Mouse (Mus musculus) heart, adult 2 months (tissue): ENCODE measurements around the gene Det1. TPM values are rescaled to one million over a fixed set of nuclear protein-coding genes. Genes with fewer than 3 reads are reported as not detected.

Experiments used
- DNase-seq, 2 experiments: peaks; one replicate each; pipeline ENCODE4 v3.0.0; 2021
- H3K27ac ChIP-seq: fragments of 200-600 bp; 2 replicates; pipeline ENCODE4 v1.8.1; 2022
- H3K27me3 ChIP-seq: fragments of 200-500 bp; 2 replicates; pipeline ENCODE4 v1.6.1; 2012; ENCODE audit warnings: mild to moderate bottlenecking, low read length, inconsistent platforms, mixed read lengths; ENCODE audit not compliant: control insufficient read depth, insufficient read depth
- H3K36me3 ChIP-seq: fragments of 200-500 bp; 2 replicates; pipeline ENCODE4 v1.6.1; 2012; ENCODE audit warnings: low read length, inconsistent platforms; ENCODE audit not compliant: control insufficient read depth, insufficient read depth
- H3K4me1 ChIP-seq: fragments of 200-500 bp; 2 replicates; pipeline ENCODE4 v1.6.1; 2011; ENCODE audit warnings: low read length; ENCODE audit not compliant: control insufficient read depth, insufficient read depth
- H3K4me3 ChIP-seq: fragments of 200-600 bp; 2 replicates; pipeline ENCODE4 v1.8.1; 2022
- H3K79me2 ChIP-seq: fragments of 200-500 bp; replicated peaks from 2 replicates; pipeline ENCODE4 v1.6.1; 2012; ENCODE audit warnings: mild to moderate bottlenecking, inconsistent platforms, low read length, moderate library complexity, mixed read lengths; ENCODE audit not compliant: control insufficient read depth, insufficient read depth
- H3K9ac ChIP-seq: fragments of 200-500 bp; 2 replicates; pipeline ENCODE4 v1.6.1; 2012; ENCODE audit warnings: low read depth, mild to moderate bottlenecking, control low read depth, inconsistent platforms, low read length, mixed read lengths
- CTCF ChIP-seq: fragments of 200-600 bp; IDR thresholded peaks from 2 replicates; pipeline ENCODE4 v1.8.1; 2022; ENCODE audit warnings: antibody characterized with exemption, mild to moderate bottlenecking, moderate library complexity
- EP300 ChIP-seq: fragments of 200-500 bp; IDR thresholded peaks from 2 replicates; pipeline ENCODE4 v1.6.1; 2011; ENCODE audit warnings: low read depth, low read length, control low read depth; ENCODE audit not compliant: insufficient read depth
- POLR2A ChIP-seq: fragments of 200-500 bp; IDR thresholded peaks from 2 replicates; pipeline ENCODE4 v1.6.1; 2011; ENCODE audit warnings: mild to moderate bottlenecking, low read depth, low read length, control low read depth; ENCODE audit not compliant: insufficient read depth
- WGBS: fragments of 180-500 bp; shearing (Covaris S2); methylation state at CpG from one replicate; pipeline ENCODE4 v1.1.7; 2018; 5-methylcytosine and 5-hydroxymethylcytosine counted together
- intact Hi-C: fragments of 180-260 bp; cut with DNase I; formaldehyde crosslinking; loops from one replicate; pipeline ENCODE4 v1.15.1; 2025
- polyA plus RNA-seq: library from polyadenylated mRNA; depleted of rRNA; stranded (reverse); fragments of >200 nt; gene quantifications from 2 replicates; pipeline ENCODE4 v1.2.3, GENCODE M21; 2012
- total RNA-seq, 2 experiments: library from RNA; stranded (reverse); gene quantifications; 2 replicates each; pipeline ENCODE4 v1.2.3; 2021

The Det1 gene
- total and polyA plus RNA-seq, 3 experiments = 13.2 to 14.6 (median 13.8) TPM

DNA sequence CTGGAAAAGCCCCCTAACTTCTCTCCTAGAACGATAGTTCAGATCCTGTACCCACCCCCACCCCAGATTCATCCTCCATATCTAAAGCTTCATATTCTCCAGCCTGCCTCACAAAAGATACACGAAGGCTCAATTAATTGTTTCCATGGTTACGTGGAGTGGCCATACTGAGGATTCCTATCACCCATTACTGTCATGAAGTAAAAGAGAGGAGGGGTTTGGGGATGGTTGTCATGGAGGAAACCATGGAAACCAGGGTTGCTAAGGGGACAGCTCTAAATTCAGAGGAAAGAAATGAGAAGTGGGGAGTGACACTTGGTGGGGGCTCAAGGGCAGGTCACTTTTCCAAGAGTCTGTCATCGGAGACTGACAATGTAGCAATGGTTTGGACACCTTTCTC lies 39.4 kb upstream of the Det1 start:
- Histone ChIP-seq H3K4me1 (no peaks in the 10 kb centered on the region), H3K36me3 (no peaks in the 10 kb centered on the region), H3K79me2 (no peaks in the 10 kb centered on the region), H3K4me3 (no peak overlapping the region), H3K9ac (no peak overlapping the region), H3K27me3 (peaks cover 17% of the 10 kb centered on the region), H3K27ac (no peak overlapping the region)
- WGBS = 76% methylated on average over 4 of the region's 4 CpGs
- intact Hi-C loops = no loop called here
- TF ChIP-seq EP300 (no peak), POLR2A (no peak), CTCF (no peak)
- no peak for DNase-seq

DNA sequence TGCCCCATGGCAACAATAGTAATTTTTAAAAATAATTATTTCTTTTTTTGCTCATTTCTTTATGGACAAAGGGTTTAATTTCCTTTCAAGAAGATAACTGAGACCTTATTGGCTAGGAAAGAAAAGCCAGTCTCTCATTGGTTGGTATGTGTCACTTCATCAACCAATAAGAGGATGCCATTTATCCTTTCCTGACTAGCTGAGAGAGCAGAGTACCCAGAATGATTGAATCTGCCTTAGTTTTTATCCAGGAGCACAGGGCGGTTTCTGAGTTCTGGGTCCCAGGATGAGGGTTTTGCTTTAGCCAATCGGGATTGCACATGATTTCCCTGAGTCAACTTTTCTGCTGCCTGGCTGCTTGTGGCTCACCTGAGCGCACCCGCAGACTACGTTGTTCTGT lies 38.3 kb upstream of the Det1 start:
- Histone ChIP-seq H3K4me3 (no peak overlapping the region), H3K4me1 (no peaks in the 10 kb centered on the region), H3K27ac (no peak overlapping the region), H3K36me3 (no peaks in the 10 kb centered on the region), H3K79me2 (no peaks in the 10 kb centered on the region), H3K27me3 (peaks cover 17% of the 10 kb centered on the region), H3K9ac (no peak overlapping the region)
- intact Hi-C loops = no loop called here
- TF ChIP-seq POLR2A (no peak), CTCF (no peak), EP300 (no peak)
- no peak for DNase-seq
- 78% methylated on average over 5 of the region's 5 CpGs for WGBS

DNA sequence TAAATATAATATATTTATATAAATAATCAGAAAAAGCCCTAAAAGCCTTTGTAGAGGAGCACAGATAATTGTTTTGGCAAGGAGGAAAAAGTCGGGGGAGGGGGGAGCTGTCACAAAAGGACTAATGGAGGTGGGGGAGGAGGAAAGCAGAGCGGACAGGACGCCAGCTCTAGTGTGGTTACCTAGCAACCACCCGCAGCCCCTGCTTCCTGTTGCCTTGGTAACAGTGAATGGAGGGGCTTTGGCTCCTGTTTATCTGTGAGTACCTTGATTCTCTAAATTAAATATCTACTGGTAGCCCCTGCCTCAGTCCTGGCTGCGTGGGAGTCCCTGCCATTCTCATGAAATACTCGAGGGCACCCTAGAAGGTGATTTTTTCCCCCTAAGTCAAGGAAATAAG lies 37.1 kb upstream of the Det1 start:
- H3K4me1 ChIP-seq = no peaks in the 10 kb centered on the region
- no peaks in the 10 kb centered on the region for H3K79me2 ChIP-seq
- H3K9ac ChIP-seq = no peak overlapping the region
- WGBS = 11% methylated on average over 6 of the region's 6 CpGs
- H3K27me3 ChIP-seq = peaks cover 17% of the 10 kb centered on the region
- no peak overlapping the region for H3K4me3 ChIP-seq
- intact Hi-C loops = no loop called here
- H3K36me3 ChIP-seq = no peaks in the 10 kb centered on the region
- DNase-seq = no peak
- no peak overlapping the region for H3K27ac ChIP-seq
- no peak for TF ChIP-seq POLR2A
- TF ChIP-seq CTCF = no peak
- no peak for TF ChIP-seq EP300

DNA sequence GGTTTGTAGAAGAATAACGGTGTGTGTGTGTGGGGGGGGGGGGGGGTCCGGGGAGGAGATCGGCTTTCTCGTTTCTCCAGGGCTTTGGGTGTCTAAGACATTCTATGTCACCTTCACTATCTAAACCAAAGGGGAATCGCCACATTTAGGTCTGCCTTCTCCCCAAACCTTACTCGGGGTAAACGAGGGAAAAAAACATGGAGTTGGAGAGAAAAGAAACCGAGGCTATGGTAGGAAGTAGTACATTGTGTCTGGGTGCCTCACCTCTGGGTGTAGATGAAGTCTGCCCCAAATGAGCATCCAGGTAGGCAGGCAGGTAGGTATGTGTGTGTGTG lies 36.6 kb upstream of the Det1 start:
- no peak overlapping the region for H3K4me3 ChIP-seq
- peaks cover 17% of the 10 kb centered on the region for H3K27me3 ChIP-seq
- WGBS = 23% methylated on average over 8 of the region's 8 CpGs
- DNase-seq = no peak
- intact Hi-C loops = no loop called here
- no peak overlapping the region for H3K27ac ChIP-seq
- H3K9ac ChIP-seq = no peak overlapping the region
- no peak for TF ChIP-seq POLR2A
- no peak for TF ChIP-seq EP300
- no peak for TF ChIP-seq CTCF
- H3K4me1 ChIP-seq = no peaks in the 10 kb centered on the region
- no peaks in the 10 kb centered on the region for H3K79me2 ChIP-seq
- no peaks in the 10 kb centered on the region for H3K36me3 ChIP-seq

DNA sequence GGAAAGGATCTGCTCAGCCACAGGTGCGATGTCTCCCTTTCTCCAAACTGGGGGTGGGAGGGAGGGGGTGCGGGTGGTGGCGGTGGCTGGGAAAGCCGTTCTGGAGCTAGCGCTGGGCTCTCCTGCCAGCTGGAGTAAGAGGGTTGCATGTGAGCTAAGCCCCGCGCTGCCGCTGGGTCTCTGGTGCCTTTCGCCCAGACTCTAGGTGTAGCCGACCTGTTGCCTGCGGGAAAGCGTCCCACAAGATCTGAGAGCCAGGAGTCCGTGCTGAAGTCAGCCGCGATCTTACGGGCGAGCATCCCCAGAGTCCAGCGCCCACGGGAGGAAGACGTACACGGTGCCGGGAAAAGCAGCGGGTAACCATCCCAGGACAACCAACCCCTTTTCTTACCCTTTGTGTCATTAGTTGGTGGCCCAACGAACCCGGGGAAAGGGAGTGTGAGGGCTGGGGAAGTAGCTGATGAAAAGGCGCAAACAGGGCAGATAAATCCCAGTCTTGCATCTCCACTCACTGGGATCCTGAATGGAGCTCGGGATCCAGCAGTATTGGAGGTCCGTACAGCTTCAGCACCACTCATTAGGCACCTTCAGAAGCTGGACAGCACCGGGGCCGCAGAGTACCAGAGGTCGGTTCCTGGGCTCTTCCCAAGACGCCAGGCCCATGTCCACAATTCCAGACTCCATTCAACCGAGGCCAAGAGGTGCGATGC lies 36.1 kb upstream of the Det1 start:
- 5% methylated on average over 34 of the region's 34 CpGs for WGBS

DNA sequence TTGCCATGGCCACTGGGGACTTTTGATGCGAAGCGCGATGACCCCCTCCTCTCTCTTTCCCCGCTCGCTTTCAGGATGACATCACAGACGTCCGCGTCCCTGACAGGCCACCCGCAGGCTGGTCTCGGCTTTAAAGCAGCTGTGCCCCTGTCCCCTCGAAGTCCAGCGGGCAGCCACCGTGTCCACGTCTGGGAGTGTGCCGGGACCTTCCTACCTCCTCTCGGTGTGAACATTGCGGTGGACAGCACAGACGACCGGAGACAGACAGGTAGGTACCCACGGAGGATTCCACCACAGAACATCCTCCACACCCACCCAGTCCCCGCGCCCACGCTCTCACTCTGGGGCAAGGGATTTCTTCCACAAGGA lies 35.4 kb upstream of the Det1 start:
- WGBS = 5% methylated on average over 23 of the region's 23 CpGs
- Histone ChIP-seq H3K4me3 (no peak overlapping the region), H3K36me3 (no peaks in the 10 kb centered on the region), H3K4me1 (no peaks in the 10 kb centered on the region), H3K79me2 (no peaks in the 10 kb centered on the region), H3K27ac (no peak overlapping the region), H3K9ac (no peak overlapping the region), H3K27me3 (peaks cover 17% of the 10 kb centered on the region)
- TF ChIP-seq EP300 = no peak
- TF ChIP-seq POLR2A = no peak
- no peak for TF ChIP-seq CTCF
- no peak for DNase-seq
- intact Hi-C loops = no loop called here

More for the DNA sequence above, 36.1 kb upstream of the Det1 start:
- Histone ChIP-seq H3K36me3 (no peaks in the 10 kb centered on the region), H3K79me2 (no peaks in the 10 kb centered on the region), H3K4me1 (no peaks in the 10 kb centered on the region), H3K4me3 (no peak overlapping the region), H3K27ac (no peak overlapping the region), H3K9ac (no peak overlapping the region), H3K27me3 (peaks cover 17% of the 10 kb centered on the region)
- DNase-seq = no peak
- TF ChIP-seq EP300 = no peak
- TF ChIP-seq CTCF = no peak
- TF ChIP-seq POLR2A = no peak
- intact Hi-C loops = no loop called here
